Mouse (Mus musculus): ENCODE data around the gene Pitpnb. TPM values are rescaled to one million over a fixed set of nuclear protein-coding genes. Genes with fewer than 3 reads are reported as not detected.

Pitpnb gene
- polyA plus RNA-seq, 1 experiment from 2014 or later = 104 TPM

DNA sequence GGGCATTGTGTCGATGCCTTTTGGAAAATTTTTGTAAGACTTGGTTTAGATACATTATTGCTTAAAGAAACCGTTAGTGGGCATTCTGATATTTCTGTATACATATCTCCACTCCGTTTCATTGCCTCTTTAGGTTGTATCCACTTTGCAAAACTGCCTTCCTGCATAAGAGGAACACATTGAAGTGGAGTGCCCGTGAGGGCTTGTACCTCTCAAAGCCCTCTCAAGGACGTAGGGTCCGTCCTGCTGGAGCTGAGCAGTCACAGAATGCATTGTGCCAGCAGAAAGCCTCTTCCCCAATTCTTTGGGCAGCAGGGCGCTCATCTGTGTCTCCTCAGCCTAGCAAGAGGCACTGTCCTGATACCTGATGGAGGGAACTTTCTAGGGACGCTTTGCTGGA, 30.5 kb downstream of the Pitpnb start:
- no peak for ATAC-seq (ENCODE audit: low FRiP score, low TSS enrichment)
- 87% methylated on average over 8 of the region's 8 CpGs for WGBS
- Histone ChIP-seq H3K36me3 (ENCODE audit: control insufficient read depth, insufficient read depth, low read length) (peaks cover 57% of the 10 kb centered on the region), H3K9me3 (ENCODE audit: control insufficient read depth, low read length) (no peaks in the 10 kb centered on the region), H3K4me3 (replicated peaks; ENCODE audit: low read depth, low read length) (no peak overlapping the region), H3K9ac (replicated peaks; ENCODE audit: low read length) (no peak overlapping the region), H3K4me1 (ENCODE audit: control insufficient read depth, insufficient read depth, low read length) (peaks cover 1% of the 10 kb centered on the region; the same call in 1 of the 2 replicates), H3K27ac (replicated peaks; ENCODE audit: low read depth, low read length) (no peak overlapping the region), H3K27me3 (ENCODE audit: control insufficient read depth, insufficient read depth, low read length) (no peaks in the 10 kb centered on the region), H3K4me2 (ENCODE audit: low read length) (no peak overlapping the region)
- DNase-seq = no peak

GRCm38 (mm10) chr5:111361846-111362245, 31.3 kb downstream of the Pitpnb start:
- DNase-seq (no peak), ATAC-seq (ENCODE audit: low FRiP score, low TSS enrichment) (no peak)
- H3K4me1 ChIP-seq (ENCODE audit: control insufficient read depth, insufficient read depth, low read length) = peaks cover 9% of the 10 kb centered on the region
- H3K4me3 ChIP-seq (replicated peaks; ENCODE audit: low read depth, low read length) = no peak overlapping the region
- WGBS = 63% methylated on average over 7 of the region's 7 CpGs
- peaks cover 53% of the 10 kb centered on the region for H3K36me3 ChIP-seq (ENCODE audit: control insufficient read depth, insufficient read depth, low read length)
- no peaks in the 10 kb centered on the region for H3K27me3 ChIP-seq (ENCODE audit: control insufficient read depth, insufficient read depth, low read length)
- no peak overlapping the region for H3K27ac ChIP-seq (replicated peaks; ENCODE audit: low read depth, low read length)
- no peak overlapping the region for H3K4me2 ChIP-seq (ENCODE audit: low read length)
- no peak overlapping the region for H3K9ac ChIP-seq (replicated peaks; ENCODE audit: low read length)
- H3K9me3 ChIP-seq (ENCODE audit: control insufficient read depth, low read length) = no peaks in the 10 kb centered on the region

DNA sequence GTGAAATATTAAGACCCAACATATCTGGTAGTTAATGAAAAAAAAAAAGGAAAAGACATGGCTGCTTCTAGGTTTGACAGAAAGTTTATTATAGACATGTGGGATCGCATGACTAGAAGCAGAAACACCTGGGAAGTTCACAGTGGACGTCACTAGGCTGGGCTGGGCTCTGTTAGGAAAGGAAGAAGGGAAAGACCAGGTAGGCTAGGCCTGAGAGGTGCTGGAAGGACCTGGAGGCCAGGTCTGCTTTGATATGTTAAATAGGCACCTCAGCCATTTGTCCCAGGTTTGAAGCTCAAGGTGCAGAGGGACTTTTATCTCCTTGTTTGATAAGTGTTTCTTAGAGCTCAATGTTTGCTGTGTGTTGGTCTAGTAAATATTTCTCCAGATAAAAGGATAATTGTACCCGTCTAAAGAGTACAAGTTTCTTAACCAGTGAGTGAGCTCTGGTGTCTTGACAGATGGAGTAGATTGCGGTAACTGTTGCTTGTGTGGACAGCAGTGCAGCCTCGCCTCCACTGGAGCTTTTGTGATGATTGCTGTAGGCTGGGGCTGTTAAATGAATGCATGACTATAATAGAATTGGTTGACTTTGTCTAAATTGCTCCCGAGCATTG, 33.0 kb downstream of the Pitpnb start:
- 70% methylated on average over 6 of the region's 6 CpGs for WGBS
- peaks cover 25% of the 10 kb centered on the region for H3K4me1 ChIP-seq (ENCODE audit: control insufficient read depth, insufficient read depth, low read length)
- ATAC-seq (ENCODE audit: low FRiP score, low TSS enrichment) = no peak

DNA sequence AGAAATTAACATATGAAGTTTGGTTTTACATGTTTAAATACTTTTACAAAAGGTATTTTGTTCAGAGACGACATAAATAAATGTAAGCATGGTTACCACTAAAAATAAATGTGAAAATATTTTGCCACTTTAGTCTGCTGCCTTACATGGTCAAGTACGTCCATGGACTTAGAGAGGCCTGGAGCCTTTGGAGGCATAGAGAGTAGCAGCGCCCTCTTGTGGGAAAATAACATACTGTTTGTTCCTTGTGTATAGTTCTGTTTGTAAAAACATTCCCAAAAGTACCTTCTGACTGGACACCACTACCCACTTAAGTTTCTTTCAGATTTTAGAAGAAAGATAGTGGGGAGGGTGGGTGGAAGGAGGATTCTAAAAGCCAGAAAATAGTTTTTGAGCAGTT, 34.0 kb downstream of the Pitpnb start:
- 36% methylated on average over 3 of the region's 3 CpGs for WGBS

More for the DNA sequence above, 33.0 kb downstream of the Pitpnb start:
- peaks cover 40% of the 10 kb centered on the region for H3K36me3 ChIP-seq (ENCODE audit: control insufficient read depth, insufficient read depth, low read length)
- no peak overlapping the region for H3K4me2 ChIP-seq (ENCODE audit: low read length)
- no peak overlapping the region for H3K9ac ChIP-seq (replicated peaks; ENCODE audit: low read length)
- no peak for DNase-seq
- H3K27me3 ChIP-seq (ENCODE audit: control insufficient read depth, insufficient read depth, low read length) = no peaks in the 10 kb centered on the region
- H3K4me3 ChIP-seq (replicated peaks; ENCODE audit: low read depth, low read length) = no peak overlapping the region
- H3K9me3 ChIP-seq (ENCODE audit: control insufficient read depth, low read length) = no peaks in the 10 kb centered on the region
- no peak overlapping the region for H3K27ac ChIP-seq (replicated peaks; ENCODE audit: low read depth, low read length)

DNA sequence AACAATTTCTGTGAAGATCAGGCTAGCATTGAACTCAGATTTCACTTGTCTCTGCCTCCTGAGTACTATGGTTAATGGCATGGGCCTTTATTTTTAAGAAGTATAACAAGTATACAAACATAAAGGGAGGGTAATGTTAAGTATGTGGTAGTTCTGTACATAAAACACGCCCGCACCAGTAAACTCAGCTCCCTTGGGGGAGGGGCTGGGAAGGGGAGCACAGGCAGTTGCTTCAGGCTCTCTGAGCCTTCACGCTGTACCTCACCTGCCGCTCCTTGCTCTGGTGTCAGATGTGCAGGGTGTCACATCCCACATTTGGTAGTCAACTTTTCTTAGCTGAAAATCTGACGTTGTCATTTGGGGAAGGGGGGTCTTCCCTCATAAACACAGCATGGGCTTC, 35.6 kb downstream of the Pitpnb start:
- Histone ChIP-seq H3K9ac (replicated peaks; ENCODE audit: low read length) (no peak overlapping the region), H3K9me3 (ENCODE audit: control insufficient read depth, low read length) (no peaks in the 10 kb centered on the region), H3K27ac (replicated peaks; ENCODE audit: low read depth, low read length) (peak overlapping the region; percentile 65), H3K4me2 (ENCODE audit: low read length) (no peak overlapping the region), H3K4me1 (ENCODE audit: control insufficient read depth, insufficient read depth, low read length) (peaks cover 42% of the 10 kb centered on the region), H3K36me3 (ENCODE audit: control insufficient read depth, insufficient read depth, low read length) (peaks cover 23% of the 10 kb centered on the region), H3K27me3 (ENCODE audit: control insufficient read depth, insufficient read depth, low read length) (no peaks in the 10 kb centered on the region), H3K4me3 (replicated peaks; ENCODE audit: low read depth, low read length) (no peak overlapping the region)
- no peak for ATAC-seq (ENCODE audit: low FRiP score, low TSS enrichment)
- 69% methylated on average over 5 of the region's 5 CpGs for WGBS
- DNase-seq = peak; percentile 12

More for the DNA sequence above, 34.0 kb downstream of the Pitpnb start:
- no peak overlapping the region for H3K4me3 ChIP-seq (replicated peaks; ENCODE audit: low read depth, low read length)
- H3K27me3 ChIP-seq (ENCODE audit: control insufficient read depth, insufficient read depth, low read length) = no peaks in the 10 kb centered on the region
- DNase-seq = peak; percentile 85
- H3K4me1 ChIP-seq (ENCODE audit: control insufficient read depth, insufficient read depth, low read length) = peaks cover 35% of the 10 kb centered on the region
- H3K36me3 ChIP-seq (ENCODE audit: control insufficient read depth, insufficient read depth, low read length) = peaks cover 30% of the 10 kb centered on the region
- no peak overlapping the region for H3K9ac ChIP-seq (replicated peaks; ENCODE audit: low read length)
- ATAC-seq (ENCODE audit: low FRiP score, low TSS enrichment) = no peak
- no peak overlapping the region for H3K4me2 ChIP-seq (ENCODE audit: low read length)
- no peak overlapping the region for H3K27ac ChIP-seq (replicated peaks; ENCODE audit: low read depth, low read length)
- no peaks in the 10 kb centered on the region for H3K9me3 ChIP-seq (ENCODE audit: control insufficient read depth, low read length)

DNA sequence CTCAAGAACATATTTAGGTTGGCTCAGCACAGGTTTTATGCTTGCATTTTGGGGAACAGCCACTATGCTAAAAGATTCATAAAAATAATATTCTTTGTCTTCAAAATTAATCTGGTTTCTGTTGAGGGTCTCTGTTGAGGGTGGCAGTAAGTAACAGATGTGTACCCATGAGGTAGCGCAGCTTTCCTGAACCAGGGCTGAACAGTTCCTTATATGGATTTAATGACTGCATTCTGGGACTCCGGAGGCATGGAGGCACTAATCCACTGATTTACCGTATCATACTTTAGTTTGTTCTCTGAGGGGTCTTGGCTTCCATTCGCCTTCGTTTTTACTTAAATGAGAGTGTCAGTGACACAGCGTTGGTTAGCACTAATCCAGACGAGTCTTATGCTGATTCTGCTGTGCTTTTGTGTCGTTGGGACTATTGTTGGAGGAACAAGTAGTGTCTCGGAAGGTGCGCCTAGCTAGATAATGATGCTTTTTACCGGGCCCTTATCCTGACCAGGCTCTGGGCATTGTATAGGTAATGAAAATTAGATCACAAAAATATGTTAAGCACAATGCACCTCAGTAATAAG, 37.5 kb downstream of the Pitpnb start:
- peaks cover 42% of the 10 kb centered on the region for H3K4me1 ChIP-seq (ENCODE audit: control insufficient read depth, insufficient read depth, low read length)
- H3K4me3 ChIP-seq (replicated peaks; ENCODE audit: low read depth, low read length) = no peak overlapping the region
- peak; percentile 48; the same call in 1 of the 2 replicates for ATAC-seq (ENCODE audit: low FRiP score, low TSS enrichment)
- H3K27me3 ChIP-seq (ENCODE audit: control insufficient read depth, insufficient read depth, low read length) = no peaks in the 10 kb centered on the region
- 11% methylated on average over 11 of the region's 11 CpGs for WGBS
- no peaks in the 10 kb centered on the region for H3K9me3 ChIP-seq (ENCODE audit: control insufficient read depth, low read length)
- H3K36me3 ChIP-seq (ENCODE audit: control insufficient read depth, insufficient read depth, low read length) = peaks cover 27% of the 10 kb centered on the region
- DNase-seq = peak; percentile 67
- H3K27ac ChIP-seq (replicated peaks; ENCODE audit: low read depth, low read length) = peak overlapping the region; percentile 89
- peak overlapping the region; percentile 22 for H3K4me2 ChIP-seq (ENCODE audit: low read length)
- no peak overlapping the region; the same call in 1 of the 2 replicates for H3K9ac ChIP-seq (replicated peaks; ENCODE audit: low read length)

GRCm38 (mm10) chr5:111368576-111368975, 38.0 kb downstream of the Pitpnb start:
- peak; percentile 89 for DNase-seq
- Histone ChIP-seq H3K4me2 (ENCODE audit: low read length) (no peak overlapping the region), H3K4me3 (replicated peaks; ENCODE audit: low read depth, low read length) (no peak overlapping the region), H3K4me1 (ENCODE audit: control insufficient read depth, insufficient read depth, low read length) (peaks cover 42% of the 10 kb centered on the region), H3K27me3 (ENCODE audit: control insufficient read depth, insufficient read depth, low read length) (no peaks in the 10 kb centered on the region), H3K9ac (replicated peaks; ENCODE audit: low read length) (no peak overlapping the region), H3K27ac (replicated peaks; ENCODE audit: low read depth, low read length) (peak overlapping the region; percentile 89), H3K36me3 (ENCODE audit: control insufficient read depth, insufficient read depth, low read length) (peaks cover 32% of the 10 kb centered on the region), H3K9me3 (ENCODE audit: control insufficient read depth, low read length) (no peaks in the 10 kb centered on the region)
- 16% methylated on average over 5 of the region's 5 CpGs for WGBS
- peak; percentile 79 for ATAC-seq (ENCODE audit: low FRiP score, low TSS enrichment)

- DNase-seq = no peak
- Histone ChIP-seq H3K27me3 (ENCODE audit: control insufficient read depth, insufficient read depth, low read length) (no peaks in the 10 kb centered on the region), H3K9ac (replicated peaks; ENCODE audit: low read length) (no peak overlapping the region), H3K27ac (replicated peaks; ENCODE audit: low read depth, low read length) (no peak overlapping the region), H3K4me1 (ENCODE audit: control insufficient read depth, insufficient read depth, low read length) (no peaks in the 10 kb centered on the region), H3K4me2 (ENCODE audit: low read length) (no peak overlapping the region), H3K9me3 (ENCODE audit: control insufficient read depth, low read length) (no peaks in the 10 kb centered on the region), H3K4me3 (replicated peaks; ENCODE audit: low read depth, low read length) (no peak overlapping the region), H3K36me3 (ENCODE audit: control insufficient read depth, insufficient read depth, low read length) (peaks cover 89% of the 10 kb centered on the region)
- ATAC-seq (ENCODE audit: low FRiP score, low TSS enrichment) = no peak
- 87% methylated on average over 4 of the region's 4 CpGs for WGBS
Measured at GRCm38 (mm10) chr5:111375616-111376015, 45.1 kb downstream of the Pitpnb start.
